Mouse (Mus musculus) heart, adult 9 months (tissue): ENCODE results near the gene Gm14327.
"Not testable (repeated sequence)": the region's sequence is repeated elsewhere in the genome, so short reads cannot be mapped to it uniquely, and the experiment has no call there.

Experiments
- DNase-seq, 2 experiments: peaks; one replicate each; pipeline ENCODE4 v3.0.0; 2022; ENCODE audit warnings: low spot score in 2 of 2

Gm14327 gene

DNA sequence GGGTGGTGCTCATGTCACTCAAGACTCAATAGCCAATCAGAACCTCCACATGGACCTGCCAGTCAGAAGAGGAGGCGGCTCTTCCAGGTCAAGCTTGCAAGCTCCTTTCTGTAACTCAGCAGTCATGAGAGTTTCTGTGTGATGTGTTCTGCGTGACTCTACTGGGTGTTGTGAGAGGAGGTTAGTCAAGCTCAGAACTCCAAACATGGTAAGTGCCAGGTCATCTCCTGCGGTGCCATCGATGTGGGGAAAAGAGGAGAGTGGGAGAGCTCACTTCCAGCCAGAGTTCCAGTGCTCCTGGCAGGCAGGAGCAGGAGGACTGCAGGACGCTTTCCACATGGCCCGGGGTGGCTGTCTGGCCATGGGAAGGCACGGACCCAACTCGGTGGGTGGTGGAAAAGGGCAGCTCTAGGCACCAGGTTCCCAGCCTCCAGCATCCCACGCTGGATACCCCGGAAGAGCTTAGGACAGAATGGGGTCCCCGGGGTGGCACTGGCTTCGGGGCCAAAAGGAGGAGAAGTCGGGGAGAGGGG, at the start of gene Gm14327:
Gm14327 (plus strand) TSS at position 51 of the 533 bp plus-strand sequence.
- not testable (repeated sequence) for DNase-seq

DNA sequence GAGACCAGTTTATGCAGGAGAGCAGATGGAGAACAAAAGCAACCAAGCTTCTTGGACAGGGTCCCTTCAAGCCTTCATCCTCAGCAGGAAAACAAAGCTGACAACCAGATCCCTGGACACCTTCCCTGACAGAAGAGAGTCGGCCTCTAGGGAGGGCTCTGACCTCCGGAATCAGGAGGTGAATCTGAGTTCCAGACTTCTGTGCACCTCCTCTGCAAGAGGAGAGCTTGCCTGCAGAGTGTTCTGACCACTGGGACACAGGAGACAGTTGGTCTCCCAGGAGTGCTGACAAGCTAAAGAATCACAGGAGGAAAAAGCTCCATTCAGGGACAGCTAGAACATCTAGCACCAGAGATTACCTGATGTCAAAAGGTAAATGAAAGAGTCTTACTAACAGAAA, 34.6 kb upstream of the Gm14327 start:
- not testable (repeated sequence) for DNase-seq

DNA sequence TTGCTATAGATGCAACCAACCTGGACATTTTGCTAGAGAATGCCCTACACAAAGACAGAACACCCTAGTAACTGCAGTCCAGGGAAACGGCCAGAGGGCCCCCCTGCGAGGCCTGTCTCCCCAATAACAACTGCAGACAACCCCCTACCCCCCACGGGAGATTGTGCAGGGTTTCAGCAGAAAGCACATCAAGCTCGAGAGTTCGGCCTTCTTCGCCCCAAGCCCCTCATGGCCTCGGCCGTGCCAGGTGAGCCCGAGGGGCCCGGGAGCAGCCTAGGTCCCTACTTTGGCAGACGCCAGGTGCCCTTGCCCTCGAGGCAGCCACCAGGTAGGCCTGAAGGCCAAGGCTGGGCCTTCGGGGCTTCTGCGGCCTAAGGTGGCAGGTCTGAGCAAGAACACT, 9.2 kb upstream of the Gm14327 start:
- DNase-seq, result not testable (repeated sequence)

DNA sequence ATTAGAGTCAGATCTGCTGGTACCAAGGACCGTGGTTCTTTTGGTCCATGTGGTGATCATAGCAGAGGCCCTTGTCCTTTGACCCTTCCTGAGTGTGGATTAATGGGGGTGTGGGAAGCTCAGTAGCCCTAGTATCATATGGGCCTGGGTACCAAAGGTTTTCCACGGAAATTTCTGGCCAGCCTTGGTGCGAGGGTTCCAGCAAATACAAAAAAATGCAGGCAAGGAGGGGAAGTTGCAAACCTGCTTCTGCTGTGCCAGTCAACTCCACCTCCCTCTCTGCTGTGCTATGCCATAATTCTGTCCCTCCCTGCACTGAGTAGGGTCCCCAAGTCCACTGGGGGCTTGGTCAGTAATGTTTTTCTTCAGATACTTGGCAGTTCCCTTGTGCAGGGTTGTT, 1.3 kb downstream of the Gm14327 start:
- peak in 1 of 2 experiments; percentile 11 for DNase-seq

DNA sequence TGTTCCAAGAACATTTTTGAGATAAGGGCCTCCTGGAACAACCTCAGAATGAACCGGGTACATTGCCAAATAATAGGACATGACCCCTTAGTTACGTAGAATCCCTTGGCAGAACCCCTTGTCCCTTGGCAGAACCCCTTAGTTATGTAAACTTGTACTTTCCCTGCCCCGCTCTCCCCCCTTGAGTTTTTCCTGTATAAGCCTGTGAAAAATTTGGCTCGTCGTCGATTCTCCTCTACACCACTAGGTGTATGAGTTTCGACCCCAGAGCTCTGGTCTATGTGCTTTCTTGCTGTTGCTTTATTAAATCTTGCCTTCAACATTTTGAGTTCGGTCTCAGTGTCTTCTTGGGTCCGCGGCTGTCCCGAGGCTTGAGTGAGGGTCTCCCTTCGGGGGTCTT, 6.4 kb downstream of the Gm14327 start:
- peak; percentile 29 to 54 for DNase-seq

DNA sequence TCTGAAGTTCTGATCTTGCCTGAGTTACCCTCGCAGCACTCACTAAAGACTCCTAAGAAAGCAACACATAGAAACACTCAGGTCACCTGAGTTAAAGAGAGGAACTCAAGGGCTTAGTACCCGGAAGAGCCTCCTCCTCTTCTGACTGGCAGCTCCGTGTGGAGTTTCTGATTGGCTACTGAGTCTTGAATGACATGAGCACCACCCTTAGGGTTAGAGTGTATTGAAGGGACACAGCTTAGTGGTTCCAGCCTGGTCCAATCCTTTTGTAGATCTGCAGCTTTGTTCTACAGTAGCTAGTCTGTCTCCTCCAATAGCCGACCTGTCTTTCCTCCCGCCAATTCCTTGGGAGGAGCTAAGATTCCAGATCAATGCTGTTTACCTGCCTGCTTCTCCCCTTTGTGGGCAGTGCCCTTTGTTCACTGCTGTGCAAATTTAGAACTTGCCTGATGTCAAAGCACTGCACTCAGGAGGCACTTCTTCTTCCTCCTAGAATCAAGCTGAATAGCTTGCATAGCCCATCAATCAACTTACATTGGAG, 28.7 kb downstream of the Gm14327 start, which contains the start of gene Zfp972:
Zfp972 (minus strand) TSS at position 51 of the 541 bp plus-strand sequence.
- not testable (repeated sequence) for DNase-seq
